Mouse (Mus musculus) regulatory T cell (primary cell): ENCODE results near the gene Ldb3.

Experiments
- in situ Hi-C: fragments of 300-600 bp; cut with MboI, MseI; formaldehyde crosslinking; loops from one replicate; pipeline ENCODE4 v1.15.1; 2025; ENCODE audit warnings: high pct_unique_total_duplicates

Gene Ldb3

DNA sequence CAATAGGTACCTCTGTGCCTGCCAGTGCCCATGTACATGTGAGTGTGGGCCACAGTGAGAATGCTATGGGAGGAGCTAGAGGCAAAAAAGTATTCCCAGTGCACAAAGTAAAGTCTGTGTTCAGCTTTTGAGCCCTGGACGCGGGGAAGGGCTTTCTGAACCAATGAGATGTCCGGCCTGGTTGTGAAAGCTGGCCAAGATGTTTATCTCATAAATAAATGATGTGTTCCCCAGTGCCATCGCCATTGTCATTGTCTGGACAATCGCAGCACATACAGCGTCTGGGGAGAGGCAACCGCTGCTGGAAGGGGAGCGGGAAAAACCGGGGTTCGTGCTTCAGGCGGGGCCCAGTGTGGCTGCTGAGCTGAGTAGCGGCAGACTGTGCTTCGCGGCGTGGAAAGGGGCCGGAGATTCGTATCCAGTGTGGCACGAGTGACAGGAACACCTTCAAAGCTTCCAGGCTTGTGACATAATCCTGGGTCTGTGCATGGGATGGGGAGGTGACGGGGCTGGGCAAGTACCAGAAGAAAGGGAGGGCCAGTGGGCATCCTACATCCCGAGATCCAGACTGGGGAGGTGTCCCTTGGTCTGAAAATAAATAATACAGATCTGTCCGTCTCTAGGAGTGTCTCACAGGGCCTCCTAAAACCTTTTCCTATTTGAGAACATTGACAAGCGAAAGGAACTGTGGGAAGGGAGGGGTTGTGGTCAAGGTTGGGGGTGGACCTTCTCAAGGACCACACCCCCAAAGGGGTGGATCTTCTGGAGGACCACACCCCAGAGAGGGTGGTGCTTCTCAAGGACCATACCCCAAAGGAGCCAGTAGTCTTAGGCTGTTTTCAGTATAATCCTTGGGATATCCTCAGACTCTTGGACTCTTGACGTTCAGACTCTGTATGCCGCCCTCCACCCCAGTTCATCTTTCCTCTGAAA lies 2.5 kb upstream of the Ldb3 start:
- in situ Hi-C loops = no loop called here

DNA sequence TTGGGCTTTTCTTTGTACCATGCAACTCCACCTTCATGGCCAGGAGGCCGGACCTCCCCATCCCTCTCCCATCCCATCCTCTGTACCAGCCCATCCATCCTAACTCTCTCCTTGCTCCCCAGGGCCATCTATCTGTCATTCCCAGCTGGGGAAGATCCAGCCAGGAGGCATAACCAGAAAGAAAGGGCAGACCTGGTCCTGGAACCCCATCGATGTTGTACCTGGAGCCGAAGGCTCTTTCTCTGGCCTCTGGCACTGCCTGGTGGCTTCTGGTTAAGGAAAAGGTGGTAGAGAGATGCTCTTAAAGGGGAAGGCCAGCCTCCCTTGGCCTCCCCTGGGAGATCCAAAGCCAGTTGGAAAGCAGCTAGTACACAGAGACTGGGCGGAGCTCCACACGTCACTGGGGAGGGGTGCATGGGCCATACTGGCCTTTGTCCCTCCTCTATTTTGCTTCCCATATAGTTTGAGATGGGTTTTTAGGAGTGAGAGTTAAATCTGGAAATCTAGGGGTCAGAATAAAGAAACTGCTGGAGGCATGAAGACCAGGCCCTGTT lies 1.6 kb upstream of the Ldb3 start:
- in situ Hi-C loops = no loop called here

DNA sequence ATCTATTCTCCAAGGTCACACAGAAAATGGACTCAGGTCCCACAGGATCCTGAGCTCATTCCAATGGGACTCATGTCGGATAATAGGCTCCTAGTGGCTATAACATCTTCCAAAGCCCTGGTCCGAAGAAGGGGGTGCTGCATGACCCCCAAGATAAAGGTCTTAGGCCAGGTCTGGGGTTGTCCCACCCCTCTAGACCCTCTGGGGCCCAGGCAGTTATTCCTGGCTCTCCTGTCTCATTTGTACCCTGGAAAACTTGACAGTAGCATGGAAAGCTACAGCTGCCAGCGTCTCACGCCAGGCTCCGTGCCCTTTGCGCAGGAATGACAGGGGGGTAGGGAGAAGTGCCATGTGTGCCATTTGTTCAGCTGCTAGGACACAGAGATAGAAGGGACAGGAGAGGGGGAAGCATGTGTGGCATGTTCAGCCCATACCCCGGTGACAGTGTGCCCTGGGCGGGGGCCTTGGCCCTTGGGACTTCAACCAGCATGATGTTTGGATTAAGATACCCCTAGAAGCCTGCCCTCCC lies 767 bp upstream of the Ldb3 start:
- in situ Hi-C loops = no loop called here

GRCm38 (mm10) chr14:34588005-34588404 lies 477 bp downstream of the Ldb3 start:
- in situ Hi-C loops = no loop called here

- in situ Hi-C loops = no loop called here
Observed at GRCm38 (mm10) chr14:34586871-34587270, 1.6 kb downstream of the Ldb3 start.

GRCm38 (mm10) chr14:34585358-34586105 lies 3.0 kb downstream of the Ldb3 start:
- in situ Hi-C loops = no loop called here

DNA sequence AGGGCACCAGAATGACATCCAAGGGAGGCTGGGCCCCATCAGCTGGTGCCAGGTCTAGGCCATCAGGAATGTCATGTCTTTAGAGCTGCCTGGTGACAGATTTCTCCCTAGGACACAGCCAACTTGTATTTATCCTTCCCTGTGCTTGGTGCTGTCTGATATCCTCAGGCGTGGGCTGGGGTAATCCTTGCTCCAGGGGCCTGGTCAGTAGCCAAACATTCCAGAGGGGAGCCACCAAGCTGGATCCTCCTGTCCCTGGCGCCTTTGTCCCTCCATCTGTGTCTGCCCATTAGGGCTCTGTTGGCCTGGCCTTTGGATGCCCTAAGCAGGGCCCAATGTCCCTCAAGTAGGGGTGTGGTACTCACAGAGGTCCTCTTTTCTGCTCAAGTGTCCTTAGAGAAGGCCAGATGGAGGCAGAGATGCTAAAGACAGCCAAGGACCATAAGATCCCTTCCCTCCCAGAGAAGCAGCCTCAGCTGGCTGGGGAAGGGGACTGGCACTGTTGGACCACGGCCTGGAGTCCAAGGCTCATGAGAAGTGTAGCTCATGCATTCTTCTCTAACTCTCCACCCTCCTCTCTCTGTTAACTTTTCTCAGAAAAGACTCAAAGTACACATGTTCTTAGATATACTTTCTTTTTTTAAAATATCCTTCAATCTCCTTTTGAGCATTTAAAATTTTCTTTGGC lies 5.6 kb downstream of the Ldb3 start:
- in situ Hi-C loops = no loop called here

DNA sequence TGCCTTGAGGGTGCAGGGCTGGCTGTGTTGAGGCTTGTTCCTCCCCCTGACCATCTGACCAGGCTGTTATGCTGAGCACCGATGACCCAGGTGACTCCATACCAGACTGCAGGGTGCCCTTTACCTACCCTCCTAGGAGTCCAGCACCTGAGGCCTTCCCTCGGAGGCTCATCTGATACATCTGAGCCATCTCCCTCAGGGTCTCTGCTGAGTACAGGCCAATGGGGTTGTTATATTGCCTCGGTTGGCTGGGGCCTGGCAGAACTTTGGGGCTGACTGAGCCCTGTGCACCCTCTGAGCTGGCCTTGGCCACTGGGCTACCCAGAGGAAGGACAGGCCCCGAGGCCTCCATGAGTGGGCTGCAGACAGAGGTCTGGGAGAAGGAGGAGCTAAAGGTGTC lies 11.6 kb downstream of the Ldb3 start:
- in situ Hi-C loops = no loop called here

DNA sequence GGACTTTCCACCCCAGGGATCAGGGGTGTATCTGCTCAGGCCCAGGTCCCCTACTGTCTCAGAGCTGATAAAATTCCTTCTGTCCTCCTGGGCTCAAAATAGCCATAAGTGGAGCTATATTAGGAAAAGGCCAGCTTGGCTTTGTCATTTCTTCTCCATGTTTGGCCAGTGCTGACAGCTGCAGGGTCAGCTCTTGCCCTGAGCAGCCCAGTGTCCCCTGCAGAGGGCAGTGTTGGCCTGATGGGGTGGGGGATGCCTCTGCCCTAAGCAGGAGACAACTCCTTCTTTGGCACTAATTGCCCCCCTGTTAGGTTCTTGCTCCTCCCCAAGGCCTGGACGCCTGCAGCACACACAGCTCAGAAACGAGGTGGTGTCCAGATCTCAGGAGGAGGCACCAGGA lies 14.4 kb downstream of the Ldb3 start:
- in situ Hi-C loops = loop anchor here (25.0 kb wide), 1 partner anchor 487 kb away; the partner anchor contains the start of gene Anxa8

- in situ Hi-C loops = loop anchor here (25.0 kb wide), 1 partner anchor 486 kb away; the partner anchor contains the start of gene Anxa8
Observed at GRCm38 (mm10) chr14:34573348-34573913, 15.1 kb downstream of the Ldb3 start.

GRCm38 (mm10) chr14:34571610-34572387 lies 16.7 kb downstream of the Ldb3 start:
- in situ Hi-C loops = loop anchor here (25.0 kb wide), 1 partner anchor 484 kb away; the partner anchor contains the start of gene Anxa8

DNA sequence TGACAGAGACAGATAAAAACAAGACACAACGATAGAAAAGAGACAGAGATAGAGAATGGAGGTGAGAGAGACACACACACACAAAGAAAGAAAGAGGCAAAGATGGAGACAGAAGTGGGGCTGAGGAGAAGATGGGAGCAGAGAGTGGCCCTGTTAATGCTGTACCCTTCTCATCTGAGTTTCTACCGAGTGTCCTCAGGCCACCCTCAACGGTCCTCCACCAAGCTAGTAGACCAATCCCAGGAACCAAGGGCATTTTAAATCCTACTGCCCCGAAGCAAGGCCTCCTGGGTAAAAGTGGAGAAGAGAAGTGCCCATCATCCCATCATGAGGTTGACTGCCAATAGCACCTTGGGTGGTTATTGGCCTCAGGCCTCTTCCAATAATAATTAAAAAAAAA lies 17.6 kb downstream of the Ldb3 start:
- in situ Hi-C loops = loop anchor here (25.0 kb wide), 1 partner anchor 484 kb away; the partner anchor contains the start of gene Anxa8

DNA sequence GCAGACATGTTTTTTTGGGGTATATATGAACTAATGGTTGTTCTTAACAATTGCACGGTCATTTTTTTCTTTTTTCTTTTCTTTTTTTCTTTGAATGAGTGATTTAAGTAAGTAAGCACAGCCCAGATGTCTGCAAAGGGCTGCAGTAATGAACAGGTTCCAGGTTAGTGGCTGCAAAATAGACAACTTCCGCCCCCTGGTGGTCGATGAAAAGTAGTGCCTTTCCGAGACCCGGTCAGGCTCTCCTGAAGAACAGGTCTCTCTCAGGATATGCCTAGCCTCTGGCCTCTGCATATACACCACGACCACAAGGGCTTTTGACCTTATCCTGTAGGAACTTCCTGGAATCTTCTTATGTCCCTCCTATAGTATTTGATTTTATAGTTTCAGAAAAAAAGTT lies 18.2 kb downstream of the Ldb3 start:
- in situ Hi-C loops = loop anchor here (25.0 kb wide), 1 partner anchor 483 kb away; the partner anchor contains the start of gene Anxa8

GRCm38 (mm10) chr14:34569534-34570194 lies 18.8 kb downstream of the Ldb3 start:
- in situ Hi-C loops = loop anchor here (25.0 kb wide), 1 partner anchor 482 kb away; the partner anchor contains the start of gene Anxa8

DNA sequence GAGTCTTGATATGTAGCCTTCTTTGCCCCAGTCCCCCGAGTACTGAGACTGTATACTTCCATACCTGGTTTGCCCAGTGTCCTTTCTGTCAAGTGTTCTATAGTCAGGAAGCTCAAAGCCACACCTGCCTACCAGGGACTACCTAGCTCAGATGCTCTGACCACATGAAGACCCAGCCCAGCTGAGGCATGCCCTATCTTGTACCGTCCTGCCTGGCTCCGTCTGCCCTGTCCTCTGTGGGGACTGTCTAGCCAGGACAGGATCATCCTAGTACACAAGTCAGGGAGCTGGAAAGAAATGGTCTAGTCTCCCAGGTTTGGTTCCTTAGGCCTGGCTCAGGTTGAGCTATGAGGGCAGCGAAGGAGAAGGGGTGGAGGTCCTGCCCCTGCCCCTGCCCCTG lies 19.9 kb downstream of the Ldb3 start:
- in situ Hi-C loops = loop anchor here (25.0 kb wide), 1 partner anchor 481 kb away; the partner anchor contains the start of gene Anxa8

DNA sequence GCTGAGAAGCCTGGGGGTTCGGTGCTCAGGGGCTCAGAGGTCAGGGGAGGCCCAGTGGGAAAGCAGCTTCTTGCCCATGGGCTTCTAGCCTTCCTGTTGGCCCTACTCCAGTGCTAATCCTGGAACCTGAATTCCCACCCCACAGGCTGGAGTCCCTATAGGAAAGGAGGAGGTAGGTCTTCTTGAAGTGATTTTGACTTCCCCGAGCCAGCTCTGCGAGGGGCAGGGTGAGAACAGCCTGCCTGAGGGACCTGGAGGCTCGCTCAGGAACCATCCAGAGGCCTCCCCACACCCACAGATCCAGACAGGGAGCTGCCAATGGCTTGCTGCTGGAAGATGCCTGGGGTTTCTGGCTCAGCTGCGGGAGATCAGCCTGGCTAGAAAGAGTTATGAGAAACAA lies 20.8 kb downstream of the Ldb3 start:
- in situ Hi-C loops = loop anchor here (25.0 kb wide), 1 partner anchor 480 kb away; the partner anchor contains the start of gene Anxa8

DNA sequence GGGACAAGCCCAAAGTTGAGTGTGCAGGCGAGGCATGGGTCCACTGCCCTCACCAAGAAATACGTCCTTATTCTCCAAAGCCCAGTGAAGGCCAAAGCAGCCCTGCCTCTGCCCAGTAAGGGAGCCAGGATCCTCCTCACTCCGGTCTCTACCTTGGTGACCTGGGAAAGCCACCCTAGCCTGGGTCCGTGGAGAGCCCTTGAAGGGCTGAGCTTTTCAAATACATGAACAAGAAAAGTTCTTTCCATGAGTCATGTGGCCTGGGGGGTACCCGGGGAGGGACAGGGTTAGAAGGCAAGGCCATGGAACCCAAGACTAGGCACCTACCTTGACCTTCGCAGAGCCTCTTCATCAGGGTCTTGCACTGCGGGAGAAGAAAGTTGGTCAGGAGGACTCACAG lies 22.0 kb downstream of the Ldb3 start:
- in situ Hi-C loops = loop anchor here (25.0 kb wide), 1 partner anchor 479 kb away; the partner anchor contains the start of gene Anxa8

- in situ Hi-C loops = loop anchor here (25.0 kb wide), 1 partner anchor 478 kb away; the partner anchor contains the start of gene Anxa8
Observed at GRCm38 (mm10) chr14:34565711-34566110, 22.8 kb downstream of the Ldb3 start.

- in situ Hi-C loops = loop anchor here (25.0 kb wide), 1 partner anchor 477 kb away; the partner anchor contains the start of gene Anxa8
Observed at GRCm38 (mm10) chr14:34564646-34565045, 23.8 kb downstream of the Ldb3 start.
